Mouse (Mus musculus) left cerebral cortex, adult 18-20 months (tissue): ENCODE measurements around the gene Dync1li2. TPM values are rescaled to one million over a fixed set of nuclear protein-coding genes. Genes with fewer than 3 reads are reported as not detected.

Experiments used
- DNase-seq, 2 experiments: peaks; one replicate each; pipeline ENCODE4 v3.0.0; 2021 to 2022; ENCODE audit warnings: low spot score in 2 of 2, mixed read lengths in 1 of 2
- total RNA-seq, 2 experiments: library from RNA; stranded (reverse); gene quantifications; 2 replicates each; pipeline ENCODE4 v1.2.3; 2021

The Dync1li2 gene
- total RNA-seq, 2 experiments from 2014 or later: 284 to 307 TPM

GRCm38 (mm10) chr8:104383977-104384376 is 58.9 kb downstream of the Dync1li2 start:
- DNase-seq: no peak

DNA sequence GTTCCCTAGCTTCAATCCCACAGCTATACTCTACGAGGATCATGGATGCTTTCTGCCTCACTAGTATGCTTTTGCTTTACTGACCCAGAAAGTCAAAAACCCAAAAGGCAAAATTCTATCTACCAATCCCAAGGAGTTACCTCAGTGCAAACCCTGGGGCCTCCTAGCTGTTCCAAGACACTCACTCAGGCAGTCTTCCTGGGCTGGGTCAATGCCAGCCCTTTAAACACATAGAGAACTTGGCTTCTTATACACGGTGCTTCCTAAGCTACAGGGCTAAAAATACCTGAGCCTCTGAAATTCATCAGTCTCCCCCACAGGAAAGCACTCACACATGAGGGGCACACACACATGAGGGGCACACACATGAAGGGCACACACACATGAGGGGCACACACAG is 59.6 kb downstream of the Dync1li2 start:
- DNase-seq: no peak

DNA sequence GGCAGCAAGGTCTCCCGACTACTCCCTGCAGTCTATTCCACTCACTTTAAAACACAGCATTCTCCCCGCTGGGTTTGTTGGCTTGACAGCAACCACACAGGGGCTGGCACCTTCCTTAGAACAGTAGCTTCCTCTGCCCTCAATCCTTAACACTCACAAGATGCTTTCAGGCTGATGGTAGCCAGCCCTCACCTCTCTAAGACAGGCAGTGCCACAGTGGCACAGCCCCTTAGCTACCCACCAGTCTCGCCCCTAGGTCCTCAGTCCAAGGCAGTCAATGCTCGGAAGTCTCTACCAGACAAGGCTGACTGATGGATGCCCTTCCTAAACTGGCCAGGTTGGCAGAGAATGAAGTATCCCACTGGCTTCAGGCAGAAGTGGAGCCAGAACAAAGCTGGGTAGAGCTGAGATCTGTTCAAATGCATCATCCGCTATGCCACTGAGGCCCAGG is 61.9 kb downstream of the Dync1li2 start:
- DNase-seq: no peak

- DNase-seq: no peak
These were observed 62.6 kb downstream of the Dync1li2 start for GRCm38 (mm10) chr8:104380269-104380668.

GRCm38 (mm10) chr8:104379301-104379836 is 63.5 kb downstream of the Dync1li2 start:
- DNase-seq: peak in 1 of 2 experiments; percentile 53

DNA sequence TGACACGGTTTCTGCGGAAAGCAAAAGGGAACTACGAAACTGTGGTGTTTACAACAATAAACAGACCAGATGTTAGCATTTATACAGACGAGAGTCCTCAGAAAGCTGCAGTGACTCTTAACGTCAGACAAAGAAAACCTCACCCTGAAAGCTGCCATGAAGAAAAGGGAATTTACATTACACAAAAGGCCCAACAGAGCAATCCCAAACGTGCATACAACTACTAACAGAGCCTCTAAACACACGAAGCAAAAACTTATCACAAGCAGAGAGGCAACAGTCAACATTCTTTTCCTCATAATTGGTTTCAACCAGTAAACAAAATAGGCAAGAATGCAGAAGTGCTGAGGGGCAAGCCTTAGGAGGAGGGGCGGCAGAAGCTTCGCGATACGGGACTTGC is 66.2 kb downstream of the Dync1li2 start:
- DNase-seq: no peak

GRCm38 (mm10) chr8:104375959-104376358 is 66.9 kb downstream of the Dync1li2 start:
- DNase-seq: no peak

DNA sequence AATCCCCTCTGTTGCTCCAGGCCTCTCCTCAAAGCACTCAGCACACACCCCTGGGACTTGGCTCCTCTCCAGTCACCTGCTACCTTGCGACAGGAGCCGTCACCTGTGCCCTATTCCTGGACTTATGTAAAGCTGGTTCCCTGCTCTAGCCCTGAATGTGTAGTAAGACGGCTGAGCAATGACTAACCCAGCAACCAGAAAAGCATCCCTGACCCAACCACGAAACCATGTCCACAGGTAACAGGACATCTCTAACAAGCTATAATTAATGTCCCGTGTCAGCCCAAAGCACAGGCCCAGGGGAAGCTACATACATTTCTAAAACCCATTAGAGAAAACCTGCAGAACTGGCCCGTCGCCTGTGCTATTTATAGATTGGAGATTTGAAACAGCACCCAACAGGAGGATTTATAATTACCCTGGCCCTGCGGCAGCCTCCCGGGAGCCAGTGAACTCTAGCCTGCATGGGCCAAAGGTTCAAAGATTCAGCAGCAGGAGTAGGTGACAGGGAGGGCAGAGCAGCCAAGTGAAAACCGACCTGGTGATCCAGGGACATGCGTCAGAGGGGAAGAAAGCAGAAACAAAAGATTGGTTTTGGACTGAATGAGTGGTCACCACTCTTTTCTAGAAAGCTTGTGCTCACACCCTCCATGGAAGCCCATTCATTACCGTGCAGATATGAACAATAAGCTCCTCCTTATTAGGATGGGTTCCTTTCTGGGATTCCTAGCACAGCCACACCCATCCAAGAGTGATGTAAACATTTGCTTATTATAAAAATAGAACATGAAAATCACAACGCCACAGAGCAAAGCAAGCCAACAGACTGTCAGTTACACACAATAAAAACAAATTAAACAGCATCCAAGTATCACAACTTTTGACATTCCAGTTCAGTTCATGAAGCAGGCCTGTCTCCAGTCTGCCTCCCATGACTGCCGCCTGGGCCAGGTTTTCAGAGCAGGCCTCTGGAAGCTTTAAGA is 67.7 kb downstream of the Dync1li2 start:
- DNase-seq: no peak

GRCm38 (mm10) chr8:104374269-104374668 is 68.6 kb downstream of the Dync1li2 start:
- no peak for DNase-seq

- DNase-seq: no peak
These were observed 69.1 kb downstream of the Dync1li2 start for GRCm38 (mm10) chr8:104373779-104374178.

- no peak for DNase-seq
These were observed 71.7 kb downstream of the Dync1li2 start for GRCm38 (mm10) chr8:104371121-104371520.

DNA sequence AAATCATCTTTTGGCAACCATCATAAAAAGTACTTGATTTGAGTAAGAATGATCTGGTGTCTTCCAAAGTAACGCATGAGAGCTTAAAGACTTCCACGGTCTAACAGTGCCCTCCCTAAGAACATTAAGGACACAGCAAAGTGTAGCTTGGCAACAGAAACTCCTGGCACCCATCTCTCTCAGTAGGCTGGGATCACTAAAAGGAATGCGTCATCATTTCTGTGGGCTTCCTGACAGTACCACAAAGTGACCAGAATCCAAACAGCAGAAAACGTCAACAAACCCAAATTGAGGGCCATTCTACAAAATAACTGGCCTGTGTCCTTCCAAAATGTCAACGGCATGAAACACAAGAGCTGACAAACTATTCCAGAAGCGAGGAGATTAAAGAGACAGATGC is 72.8 kb downstream of the Dync1li2 start:
- DNase-seq: no peak

- DNase-seq: no peak
These were observed 73.3 kb downstream of the Dync1li2 start for GRCm38 (mm10) chr8:104369591-104369990.

Other genes starting within 250 kb of the Dync1li2 start
- 10 to 100 TPM; 39.3 to 41.4 TPM for gene Tk2, start 194.5 kb downstream of the Dync1li2 start, total RNA-seq
- 1 to 10 TPM; 5.7 to 8.5 TPM for gene Cklf, start 192.2 kb downstream of the Dync1li2 start, total RNA-seq
- gene Cmtm2a, start 149.9 kb downstream of the Dync1li2 start, total RNA-seq: not detected
- not detected for gene Gm45711, start 133.0 kb downstream of the Dync1li2 start, total RNA-seq
- gene Cmtm1, start 132.9 kb downstream of the Dync1li2 start, total RNA-seq: not detected
- gene Gm11020, start 121.5 kb downstream of the Dync1li2 start, total RNA-seq: not detected
- gene Cmtm2b, start 120.8 kb downstream of the Dync1li2 start, total RNA-seq: not detected
- 10 to 100 TPM in 1 of 2 experiments, 1 to 10 TPM in 1; 8.9 to 11.6 TPM for gene Cmtm3, start 103.6 kb downstream of the Dync1li2 start, total RNA-seq
- gene Cmtm4, start 47.2 kb downstream of the Dync1li2 start, total RNA-seq: 10 to 100 TPM; 88.2 to 98.5 TPM
- gene Terb1, start 66.9 kb upstream of the Dync1li2 start, total RNA-seq: 1 to 10 TPM; 1.6 to 1.7 TPM
- 10 to 100 TPM; 47.7 to 55.6 TPM for gene Nae1, start 91.6 kb upstream of the Dync1li2 start, total RNA-seq
- 10 to 100 TPM; 25.3 to 28.7 TPM for gene Car7, start 91.6 kb upstream of the Dync1li2 start, total RNA-seq
- gene Pdp2, start 148.4 kb upstream of the Dync1li2 start, total RNA-seq: 1 to 10 TPM; 7.7 to 8.9 TPM
- not detected for gene Cdh16, start 181.3 kb upstream of the Dync1li2 start, total RNA-seq
- 1 to 10 TPM; 3.4 to 5.2 TPM for gene Rrad, start 188.3 kb upstream of the Dync1li2 start, total RNA-seq
- gene Ciao2b, start 198.9 kb upstream of the Dync1li2 start, total RNA-seq: 10 to 100 TPM; 30.0 to 35.5 TPM